Mouse (Mus musculus): ENCODE data around the gene Car10.

GRCm38 (mm10) chr11:93536244-93536643 is 438.4 kb downstream of the Car10 start:
- TF ChIP-seq EP300 (IDR thresholded peaks at IDR 0.05; ENCODE audit: low read depth in 1 of 2, low read length in 2 of 2) (no peak), TCF12 (IDR thresholded peaks at IDR 0.05; ENCODE audit: low read depth, low read length) (no peak), E2F4 (IDR thresholded peaks at IDR 0.05; ENCODE audit: borderline replicate concordance, low read depth, low read length) (no peak), MYB (IDR thresholded peaks at IDR 0.05; ENCODE audit: low read depth, low read length) (no peak), POLR2A (IDR thresholded peaks at IDR 0.05; ENCODE audit: control insufficient read depth in 1 of 2, insufficient read depth in 1 of 2, low read depth in 1 of 2, low read length in 2 of 2, poor library complexity in 1 of 2) (no peak), NELFE (IDR thresholded peaks at IDR 0.05; ENCODE audit: low read depth, low read length) (no peak), CTCF (IDR thresholded peaks at IDR 0.05 in 2 of 3, conservative IDR thresholded peaks at IDR 0.05 in 1 of 3; ENCODE audit: control insufficient read depth in 1 of 3, insufficient read depth in 1 of 3, low read depth in 2 of 3, low read length in 3 of 3, poor library complexity in 1 of 3, severe bottlenecking in 1 of 3) (no peak)

All from MEL (cell line).